Mouse (Mus musculus): ENCODE results near the gene Atf7ip.

GRCm38 (mm10) chr6:136475171-136475860 lies 30.7 kb upstream of the Atf7ip start:
- TF ChIP-seq CTCF (IDR thresholded peaks at IDR 0.05; ENCODE audit: borderline replicate concordance, insufficient read depth, low read length) = no peak
- TF ChIP-seq POLR2A (IDR thresholded peaks at IDR 0.05; ENCODE audit: low read depth, low read length) = no peak
